Mouse (Mus musculus) ES-E14 (cell line): ENCODE results near the gene Fam240a.

Experiments used
- CHD2 ChIP-seq: IDR thresholded peaks from 2 replicates; pipeline ENCODE4 v1.6.1; 2014; ENCODE audit warnings: mild to moderate bottlenecking, low read depth, low read length, inconsistent platforms
- ZNF384 ChIP-seq: IDR thresholded peaks from 2 replicates; pipeline ENCODE4 v1.6.1; 2012; ENCODE audit warnings: low read depth, low read length, inconsistent platforms

DNA sequence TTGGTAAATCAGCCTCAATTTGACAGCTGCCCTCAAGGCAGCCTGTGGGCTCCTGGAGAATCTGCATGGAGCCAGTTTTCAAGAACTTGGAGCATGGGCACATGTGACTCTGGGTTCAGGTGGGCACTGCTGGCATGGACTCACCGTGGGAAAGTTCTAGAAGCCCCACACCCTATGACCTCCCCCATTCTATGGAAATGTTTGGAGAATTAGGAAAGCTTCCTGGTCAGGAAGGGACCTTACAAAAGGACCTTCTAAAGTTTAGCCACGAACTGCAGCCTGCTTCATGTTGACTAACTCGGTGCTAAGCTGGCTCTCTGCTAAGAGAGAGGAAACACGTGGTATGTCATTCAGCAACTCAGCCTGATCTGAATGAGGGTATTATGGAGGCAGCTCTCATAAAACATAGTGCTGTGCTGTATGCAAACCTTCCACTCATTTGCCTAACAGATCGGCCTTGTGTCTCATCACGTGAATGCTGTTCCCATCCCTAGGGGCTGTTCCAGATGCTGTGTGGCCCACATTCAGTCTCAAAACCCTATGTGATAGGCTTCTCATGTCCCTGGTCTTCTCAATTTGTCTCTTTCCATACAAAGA lies 7.2 kb downstream of the Fam240a start:
- TF ChIP-seq ZNF384 (no peak), CHD2 (no peak)
